Mouse (Mus musculus): Measurements from ENCODE around the gene Kars. TPM values are rescaled to one million over a fixed set of nuclear protein-coding genes. Genes with fewer than 3 reads are reported as not detected.
A peak's percentile ranks its signal among the peaks of the same experiment; 100 is the strongest.

Gene Kars
- total RNA-seq (2022) = 100 to 1,000 TPM; 101 to 113 (median 106) TPM

DNA sequence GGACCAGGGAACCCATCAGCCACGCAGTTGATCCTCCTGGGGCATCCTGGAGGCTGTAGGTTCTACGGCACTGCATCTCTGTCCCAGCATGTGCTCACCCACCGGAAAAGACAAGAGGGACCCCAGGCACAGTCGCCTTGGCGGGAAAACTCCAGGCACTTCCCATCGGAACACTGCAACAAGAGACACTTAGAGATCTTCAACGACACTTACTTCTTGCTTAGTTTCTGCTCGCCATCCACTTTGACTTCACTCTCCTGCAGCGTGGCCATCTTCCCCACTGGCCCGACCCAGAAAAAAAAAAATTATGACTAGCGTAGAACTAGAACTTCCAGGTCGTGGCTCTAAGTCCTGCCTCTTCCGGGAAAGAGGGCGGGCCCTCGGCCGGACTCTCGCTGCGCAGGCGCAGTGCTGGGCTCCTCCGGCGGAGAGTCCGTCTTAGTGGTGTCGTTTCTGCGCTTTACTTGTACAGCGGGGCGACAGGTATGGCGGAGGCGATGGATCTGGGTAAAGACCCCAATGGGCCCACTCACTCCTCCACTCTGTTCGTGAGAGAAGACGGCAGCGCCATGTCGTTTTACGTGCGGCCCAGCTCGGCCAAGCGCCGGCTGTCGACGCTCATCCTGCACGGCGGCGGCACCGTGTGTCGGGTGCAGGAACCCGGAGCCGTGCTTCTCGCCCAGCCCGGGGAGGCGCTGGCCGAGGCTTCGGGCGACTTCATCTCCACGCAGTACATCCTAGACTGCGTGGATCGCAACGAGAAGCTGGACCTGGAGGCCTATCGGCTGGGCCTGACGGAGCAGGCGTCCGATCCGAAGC lies at the start of gene Kars, which contains the start of gene Terf2ip:
Gene Kars (minus strand): TSS at position 327 of the 819 bp plus-strand sequence.
Gene Terf2ip (plus strand): TSS at position 402 of the 819 bp plus-strand sequence.
- peak; percentile 88 for DNase-seq

DNA sequence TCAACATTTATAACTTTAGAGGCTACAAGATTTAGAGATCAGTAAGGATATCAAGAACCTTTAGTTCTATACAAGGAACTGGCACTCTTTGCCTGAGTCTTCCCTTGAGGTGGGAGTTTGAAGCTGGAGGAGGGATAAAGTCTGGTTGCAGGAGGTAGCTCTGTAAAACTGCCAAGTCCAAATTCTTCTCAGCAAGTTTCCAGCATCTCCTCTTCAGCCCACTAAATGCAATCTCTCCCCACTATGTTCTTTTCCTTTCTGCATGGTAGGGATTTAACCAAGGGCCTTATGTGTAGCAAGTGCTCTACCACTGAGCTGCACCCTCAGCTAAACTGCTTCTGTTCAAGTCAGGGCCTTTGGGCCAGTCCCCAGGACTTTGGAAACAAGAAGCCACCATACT lies 43.3 kb upstream of the Kars start:
- DNase-seq = no peak

DNA sequence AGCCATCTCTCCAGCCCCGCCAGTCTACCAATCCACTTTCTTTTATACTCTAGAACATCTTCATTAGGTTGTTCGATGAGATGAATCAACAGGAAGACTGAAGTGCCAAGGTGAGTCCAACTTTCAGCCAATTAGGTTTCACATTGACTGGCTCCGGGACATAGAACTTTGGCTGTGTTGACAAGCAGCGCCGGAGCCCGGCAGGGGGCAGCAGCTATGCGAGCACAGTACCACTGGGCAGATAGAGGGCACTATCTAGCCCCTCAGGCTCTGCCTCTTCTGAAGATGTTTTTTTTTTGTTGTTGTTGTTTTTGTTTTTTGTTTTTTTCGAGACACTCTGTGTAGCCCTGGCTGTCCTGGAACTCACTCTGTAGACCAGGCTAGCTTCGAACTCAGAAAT lies 40.4 kb upstream of the Kars start:
- no peak for DNase-seq

DNA sequence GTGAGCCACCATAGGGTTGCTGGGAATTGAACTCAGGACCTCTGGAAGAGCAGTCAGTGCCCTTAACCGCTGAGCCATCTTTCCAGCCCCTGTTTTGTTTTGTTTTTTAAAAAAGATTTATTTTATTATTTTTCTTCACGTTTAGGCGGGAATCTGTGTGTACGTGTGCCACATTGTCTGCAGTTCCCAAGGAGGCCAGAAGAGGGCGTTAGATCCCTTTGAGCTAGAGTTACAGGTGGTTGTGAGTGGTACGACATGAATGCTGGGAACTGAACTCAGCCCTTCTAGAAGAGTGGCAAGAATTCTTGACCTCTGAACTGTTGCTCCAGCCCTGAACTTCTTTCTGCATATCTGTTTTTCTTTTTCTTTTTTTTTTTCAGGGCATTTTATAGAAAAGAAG lies 38.9 kb upstream of the Kars start:
- no peak for DNase-seq

DNA sequence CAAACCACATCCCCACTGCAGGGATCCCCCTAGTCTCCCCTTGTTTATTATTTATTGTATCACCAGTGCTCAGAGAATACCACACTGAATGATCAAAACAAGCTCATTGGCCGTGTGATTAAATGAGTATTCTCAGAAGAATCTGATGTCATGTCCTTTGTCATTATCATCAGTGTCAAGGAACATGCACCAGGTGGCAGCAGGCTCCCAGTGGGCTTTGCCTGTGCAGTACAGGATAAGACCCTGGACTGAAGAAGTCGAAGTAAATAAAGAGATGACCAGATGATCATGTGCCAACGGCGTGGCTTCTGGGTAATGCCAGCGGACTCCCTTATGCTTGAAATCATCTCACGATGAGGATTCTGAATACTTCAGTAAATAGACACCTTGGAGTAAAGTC lies 37.2 kb upstream of the Kars start:
- DNase-seq = no peak

- peak; percentile 45 for DNase-seq
Measured at GRCm38 (mm10) chr8:112045896-112046295, 34.8 kb upstream of the Kars start.

- no peak for DNase-seq
Measured at GRCm38 (mm10) chr8:112045182-112045581, 34.1 kb upstream of the Kars start.

DNA sequence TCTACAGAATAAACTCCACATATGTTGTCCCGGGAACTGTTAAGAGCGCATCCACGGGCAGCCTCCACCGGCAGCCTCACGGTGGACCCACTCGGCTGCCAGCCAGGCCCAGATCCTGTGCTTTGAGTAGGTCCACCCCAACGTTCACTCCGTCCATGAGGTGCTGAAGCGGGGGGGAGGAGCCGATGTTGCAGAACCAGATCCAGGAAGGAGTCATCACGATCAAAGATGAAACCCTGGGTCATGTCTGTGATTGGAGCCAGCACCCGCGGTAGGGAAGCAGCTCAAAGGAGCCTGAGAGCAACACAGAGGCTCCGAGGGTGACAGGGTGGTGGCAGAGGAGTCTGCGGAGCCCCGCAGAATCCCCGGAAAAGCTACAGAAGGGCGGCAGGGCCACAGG lies 26.4 kb upstream of the Kars start:
- DNase-seq = no peak

- peak; percentile 15 for DNase-seq
Measured at GRCm38 (mm10) chr8:112034603-112035002, 23.5 kb upstream of the Kars start.

DNA sequence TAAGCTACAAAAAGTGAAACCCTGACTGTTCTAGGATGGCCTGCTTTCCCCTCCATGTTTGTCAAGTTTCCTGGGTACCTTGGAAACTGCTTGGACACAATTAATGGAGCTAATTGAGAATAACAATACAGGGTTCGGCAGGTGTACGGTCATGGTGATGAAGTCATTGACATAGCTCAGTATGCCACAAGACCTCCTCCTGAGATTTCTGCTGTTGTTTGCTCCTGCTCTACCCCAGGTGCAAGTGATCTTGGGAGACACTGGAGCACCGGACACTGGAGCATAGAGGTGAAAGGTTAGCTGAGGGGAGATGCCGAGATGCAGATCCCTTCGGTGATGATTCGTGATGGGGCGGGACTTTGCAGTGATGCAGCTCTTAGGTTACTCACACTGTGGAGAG lies 21.9 kb upstream of the Kars start:
- no peak for DNase-seq

DNA sequence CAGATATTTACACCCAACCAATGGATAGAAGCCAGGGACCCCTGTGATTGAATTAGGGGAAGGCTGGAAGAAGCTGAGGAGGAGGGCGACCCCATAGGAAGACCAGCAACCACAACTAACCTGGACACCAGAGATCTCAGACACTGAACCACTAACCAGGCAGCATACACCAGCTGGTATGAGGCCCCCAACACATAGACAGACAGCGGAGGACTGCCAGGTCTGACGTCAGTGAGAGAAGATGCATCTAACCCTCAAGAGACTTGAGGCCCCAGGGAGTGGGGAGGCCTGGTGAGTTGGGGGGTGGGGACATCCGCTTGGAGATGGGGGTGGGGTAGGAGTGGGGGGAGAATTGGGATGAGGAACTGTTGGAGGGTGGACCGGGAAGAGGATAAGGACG lies 19.5 kb upstream of the Kars start:
- DNase-seq = no peak

- no peak for DNase-seq
Measured at GRCm38 (mm10) chr8:112029455-112029854, 18.3 kb upstream of the Kars start.

DNA sequence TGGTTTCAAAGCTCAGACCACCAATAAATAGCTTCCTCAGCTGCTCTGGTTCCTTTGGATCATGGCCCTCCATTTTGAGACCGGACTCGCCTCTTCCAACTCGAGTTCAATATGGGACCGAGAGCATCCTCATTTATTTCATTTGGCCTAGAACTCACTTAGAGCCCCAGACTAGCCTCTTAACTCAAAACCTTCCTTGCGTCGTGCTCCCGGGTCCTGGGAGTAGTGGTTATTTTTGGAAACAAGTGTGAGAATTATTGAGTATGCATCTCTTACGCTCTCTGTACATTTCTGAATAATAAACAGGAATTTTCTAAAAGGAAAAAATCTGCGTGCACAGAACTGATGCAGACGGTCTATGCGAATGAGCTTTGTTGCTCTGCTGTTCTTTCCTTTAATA lies 3.8 kb upstream of the Kars start, which contains the start of gene Gm6793:
Gene Gm6793 (minus strand): TSS at position 101 of the 400 bp plus-strand sequence.
- no peak for DNase-seq

DNA sequence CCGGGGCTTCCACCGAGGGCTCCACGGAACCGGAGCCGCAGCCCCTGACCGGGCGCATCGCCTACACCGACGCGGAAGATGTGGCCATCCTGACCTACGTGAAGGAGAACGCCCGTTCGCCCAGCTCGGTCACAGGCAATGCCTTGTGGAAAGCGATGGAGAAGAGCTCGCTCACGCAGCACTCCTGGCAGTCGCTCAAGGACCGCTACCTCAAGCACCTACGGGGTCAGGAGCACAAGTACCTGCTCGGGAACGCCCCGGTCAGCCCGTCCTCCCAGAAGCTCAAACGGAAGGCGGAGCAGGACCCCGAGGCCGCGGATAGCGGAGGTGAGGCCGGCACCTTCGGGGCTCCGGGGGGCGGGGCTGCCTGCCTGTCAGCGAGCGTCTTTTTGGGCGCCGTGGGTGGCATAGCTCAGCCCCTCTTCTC lies 706 bp upstream of the Kars start:
- DNase-seq = peak; percentile 24

DNA sequence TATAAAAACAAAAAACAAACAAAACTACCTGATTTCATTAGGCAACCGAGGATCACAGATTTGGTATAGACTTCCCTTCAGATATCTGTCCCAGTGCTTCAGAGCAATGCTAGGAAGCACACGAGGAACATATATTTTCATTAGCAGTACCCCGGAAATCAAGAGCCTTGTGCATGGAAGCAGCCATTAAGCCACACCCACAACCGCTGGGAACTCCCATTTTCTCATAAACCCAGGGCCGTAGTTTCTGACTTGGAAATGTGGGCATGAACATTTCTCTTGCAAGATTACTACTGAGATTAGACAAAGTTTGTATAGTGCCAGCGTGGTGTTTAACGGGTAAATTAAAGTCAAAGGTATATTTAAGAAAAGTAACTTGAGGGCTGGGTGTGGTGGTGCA lies 1.6 kb downstream of the Kars start:
- no peak for DNase-seq

DNA sequence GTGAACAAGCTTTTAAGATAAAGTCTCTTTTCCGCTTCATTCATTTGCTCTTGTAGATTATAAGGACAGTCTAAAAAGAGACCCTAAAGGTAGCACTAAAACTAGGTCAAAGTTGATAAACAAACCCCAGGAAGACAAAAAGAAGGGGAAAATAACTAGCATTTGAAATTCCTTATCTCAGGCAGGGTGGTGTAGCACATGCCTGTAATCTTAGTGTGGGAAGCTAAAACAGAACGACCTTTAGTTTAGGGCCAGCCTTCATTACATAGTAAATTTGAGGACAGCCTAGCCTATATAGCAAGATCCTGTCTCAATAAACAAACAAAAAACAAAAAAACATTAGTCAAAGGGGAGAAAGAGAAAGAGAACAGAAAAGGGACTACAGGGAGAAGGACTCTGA lies 3.5 kb downstream of the Kars start:
- no peak for DNase-seq

DNA sequence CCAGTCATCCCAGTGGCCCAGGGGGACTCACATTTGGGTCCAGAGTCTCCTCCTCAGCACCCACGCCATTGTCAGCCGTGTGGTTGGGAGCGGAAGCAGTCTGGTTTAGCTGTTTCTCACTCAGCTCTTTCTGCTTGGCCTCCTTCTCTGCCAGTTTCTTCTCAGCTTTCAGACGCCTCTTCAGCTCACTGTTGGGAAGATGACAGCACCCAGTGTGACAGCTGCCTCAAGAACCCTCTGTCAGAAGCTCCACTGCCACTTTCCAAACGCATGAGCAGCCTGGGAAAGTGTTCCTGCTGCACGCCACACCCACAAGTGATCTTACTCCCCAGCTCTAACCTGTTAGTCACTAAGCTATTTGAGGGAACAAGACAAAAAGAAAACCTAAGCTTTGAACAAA lies 5.5 kb downstream of the Kars start:
- no peak for DNase-seq

- DNase-seq = no peak
Measured at GRCm38 (mm10) chr8:112004754-112005153, 6.4 kb downstream of the Kars start.

DNA sequence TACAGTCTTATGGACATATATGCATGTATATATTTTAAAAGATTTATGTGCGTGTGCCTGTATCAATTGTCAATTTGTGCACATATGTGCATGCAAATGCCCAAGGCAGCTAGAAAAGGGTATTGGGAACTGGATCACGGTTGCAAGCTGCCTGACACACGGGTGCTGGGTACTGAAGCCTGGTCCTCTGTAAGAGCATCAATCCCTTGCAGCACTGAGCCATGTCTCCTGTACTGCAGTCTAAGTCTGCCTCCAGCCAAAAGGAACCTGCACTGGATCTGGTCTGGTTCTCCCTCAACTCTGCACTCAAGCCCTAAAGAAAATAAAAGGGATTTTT lies 18.5 kb downstream of the Kars start:
- no peak for DNase-seq

DNA sequence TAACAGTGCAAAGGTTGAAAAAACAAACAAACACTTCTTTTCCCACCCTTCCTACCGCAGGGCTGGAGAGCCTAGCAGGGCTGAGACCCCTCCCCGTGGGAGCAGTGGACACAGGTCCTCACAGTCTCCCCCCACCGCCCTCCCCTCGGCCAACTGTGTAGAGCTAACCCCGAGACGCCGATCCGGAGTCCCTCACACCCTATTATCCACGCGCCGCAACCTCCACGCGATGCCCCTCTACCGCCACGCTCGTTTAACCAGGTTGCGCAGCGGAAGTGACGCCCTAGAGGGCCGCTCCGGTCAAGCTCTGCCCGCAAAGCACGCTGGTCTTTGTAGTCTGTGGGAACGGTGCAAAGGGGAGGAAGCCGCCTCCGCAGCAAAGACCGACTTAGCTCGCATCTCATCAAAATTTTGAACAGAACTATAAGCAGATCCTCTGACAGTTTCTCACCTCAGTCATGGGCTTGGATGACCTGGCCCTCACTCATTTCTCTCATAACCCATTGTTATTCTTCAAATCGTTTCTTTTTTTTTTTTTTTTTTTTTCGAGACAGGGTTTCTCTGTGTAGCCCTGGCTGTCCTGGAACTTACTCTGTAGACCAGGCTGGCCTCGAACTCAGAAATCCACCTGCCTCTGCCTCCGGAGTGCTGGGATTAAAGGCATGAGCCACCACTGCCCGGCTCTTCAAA lies 19.0 kb downstream of the Kars start, which contains the start of gene Adat1:
Gene Adat1 (minus strand): TSS at position 290 of the 690 bp plus-strand sequence.
- DNase-seq = peak; percentile 79

GRCm38 (mm10) chr8:111991278-111991677 lies 19.8 kb downstream of the Kars start:
- no peak for DNase-seq

DNA sequence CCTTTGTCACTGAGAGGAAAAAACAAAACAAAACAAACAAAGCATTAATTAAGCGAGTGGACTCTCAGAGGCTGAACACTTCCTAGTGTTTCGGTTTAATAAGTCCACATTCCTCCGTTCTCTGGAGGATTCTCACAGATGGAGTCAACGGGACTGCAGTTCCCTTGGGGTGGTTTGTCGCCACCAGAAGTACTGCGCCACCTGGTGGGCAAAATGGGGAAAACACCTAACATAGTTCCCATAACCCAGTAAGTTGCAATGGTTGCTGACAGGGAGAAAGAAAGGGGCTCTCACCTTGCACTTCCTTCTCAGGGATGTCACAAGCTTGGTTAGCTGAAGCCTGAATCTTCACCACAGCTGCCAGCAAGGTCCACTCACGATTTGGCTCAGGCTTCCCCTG lies 21.2 kb downstream of the Kars start:
- peak; percentile 36 for DNase-seq

- no peak for DNase-seq
Measured at GRCm38 (mm10) chr8:111984511-111984910, 26.6 kb downstream of the Kars start.

GRCm38 (mm10) chr8:111982116-111982515 lies 29.0 kb downstream of the Kars start:
- no peak for DNase-seq
